Mouse (Mus musculus): ENCODE results near the gene Nudt8. TPM values are rescaled to one million over a fixed set of nuclear protein-coding genes. Genes with fewer than 3 reads are reported as not detected.
"Not testable (repeated sequence)": the region's sequence is repeated elsewhere in the genome, so short reads cannot be mapped to it uniquely, and the experiment has no call there.

Nudt8 gene
- polyA plus RNA-seq, 1 experiment from 2014 or later = 20.8 TPM

- H3K9me3 ChIP-seq; H3K27ac ChIP-seq; ATAC-seq (ENCODE audit: low FRiP score); H3K9ac ChIP-seq; H3K4me2 ChIP-seq; H3K4me1 ChIP-seq; H3K4me3 ChIP-seq (replicated peaks); H3K36me3 ChIP-seq (replicated peaks); H3K27me3 ChIP-seq: not testable (repeated sequence)
- 85% methylated on average over 5 of the region's 5 CpGs for WGBS
These were observed 43.7 kb downstream of the Nudt8 start for GRCm38 (mm10) chr19:4044109-4044508.

GRCm38 (mm10) chr19:4045966-4046865 lies 45.8 kb downstream of the Nudt8 start, which contains the start of gene Gstp2:
Gene Gstp2, minus strand, starts transcription at chr19:4046023.
- Histone ChIP-seq H3K36me3 (replicated peaks) (no peaks in the 10 kb centered on the region), H3K27ac (no peak within 1 kb of the TSS), H3K9ac (no peak within 1 kb of the TSS), H3K27me3 (no peaks in the 10 kb centered on the region), H3K4me3 (replicated peaks) (no peak within 1 kb of the TSS), H3K4me1 (no peaks in the 10 kb centered on the region), H3K9me3 (no peaks in the 10 kb centered on the region), H3K4me2 (no peak within 1 kb of the TSS)
- ATAC-seq (ENCODE audit: low FRiP score) = no peak
- 61% methylated on average over 16 of the region's 16 CpGs for WGBS

- no peaks in the 10 kb centered on the region for H3K4me1 ChIP-seq
- no peaks in the 10 kb centered on the region for H3K36me3 ChIP-seq (replicated peaks)
- ATAC-seq (ENCODE audit: low FRiP score) = no peak
- H3K4me2 ChIP-seq = no peak overlapping the region
- H3K9ac ChIP-seq = no peak overlapping the region
- no peak overlapping the region for H3K4me3 ChIP-seq (replicated peaks)
- H3K9me3 ChIP-seq = no peaks in the 10 kb centered on the region
- H3K27me3 ChIP-seq = no peaks in the 10 kb centered on the region
- H3K27ac ChIP-seq = no peak overlapping the region
- WGBS = 85% methylated on average over 8 of the region's 8 CpGs
These were observed 46.5 kb downstream of the Nudt8 start for GRCm38 (mm10) chr19:4046866-4047254.

- Histone ChIP-seq H3K4me1 (no peaks in the 10 kb centered on the region), H3K4me3 (replicated peaks) (no peak overlapping the region), H3K9ac (no peak overlapping the region), H3K9me3 (no peaks in the 10 kb centered on the region), H3K4me2 (no peak overlapping the region), H3K27ac (no peak overlapping the region), H3K36me3 (replicated peaks) (no peaks in the 10 kb centered on the region), H3K27me3 (no peaks in the 10 kb centered on the region)
- 19% methylated on average over 4 of the region's 4 CpGs for WGBS
- ATAC-seq (ENCODE audit: low FRiP score) = no peak
These were observed 47.5 kb downstream of the Nudt8 start for GRCm38 (mm10) chr19:4047859-4048258.

GRCm38 (mm10) chr19:4049069-4049468 lies 48.7 kb downstream of the Nudt8 start:
- 87% methylated on average over 5 of the region's 5 CpGs for WGBS
- H3K36me3 ChIP-seq (replicated peaks); H3K4me3 ChIP-seq (replicated peaks); H3K27ac ChIP-seq; H3K27me3 ChIP-seq; H3K9ac ChIP-seq; H3K9me3 ChIP-seq; H3K4me1 ChIP-seq; ATAC-seq (ENCODE audit: low FRiP score); H3K4me2 ChIP-seq: not testable (repeated sequence)

- H3K4me3 ChIP-seq (replicated peaks) = no peak overlapping the region
- no peaks in the 10 kb centered on the region for H3K27me3 ChIP-seq
- H3K9me3 ChIP-seq = no peaks in the 10 kb centered on the region
- no peaks in the 10 kb centered on the region for H3K36me3 ChIP-seq (replicated peaks)
- H3K4me1 ChIP-seq = no peaks in the 10 kb centered on the region
- no peak for ATAC-seq (ENCODE audit: low FRiP score)
- H3K4me2 ChIP-seq = no peak overlapping the region
- no peak overlapping the region for H3K27ac ChIP-seq
- WGBS = 90% methylated on average over 5 of the region's 5 CpGs
- H3K9ac ChIP-seq = no peak overlapping the region
These were observed 50.6 kb downstream of the Nudt8 start for GRCm38 (mm10) chr19:4051016-4051415.

Other genes with a start within 250 kb of the Nudt8 start
- gene Kmt5b, start 233.2 kb upstream of the Nudt8 start, polyA plus RNA-seq (2016; fragmentation: Nextera tagmentation; extraction: Ambion mirVana) = 58.0 and 60.6 TPM in 2 replicates
- 63.5 and 69.6 TPM in 2 replicates for gene Chka, start 148.8 kb upstream of the Nudt8 start, polyA plus RNA-seq (2016; fragmentation: Nextera tagmentation; extraction: Ambion mirVana)
- gene Tcirg1, start 93.4 kb upstream of the Nudt8 start, polyA plus RNA-seq (2016; fragmentation: Nextera tagmentation; extraction: Ambion mirVana) = 10.3 and 12.4 TPM in 2 replicates
- 166 and 168 TPM in 2 replicates for gene Ndufs8, start 87.8 kb upstream of the Nudt8 start, polyA plus RNA-seq (2016; fragmentation: Nextera tagmentation; extraction: Ambion mirVana)
- gene Aldh3b1, start 70.8 kb upstream of the Nudt8 start, polyA plus RNA-seq (2016; fragmentation: Nextera tagmentation; extraction: Ambion mirVana) = 0.64 and 0.69 TPM in 2 replicates
- gene Unc93b1, start 65.4 kb upstream of the Nudt8 start, polyA plus RNA-seq (2016; fragmentation: Nextera tagmentation; extraction: Ambion mirVana) = 4.8 TPM in 2 replicates
- gene Aldh3b3, start 41.9 kb upstream of the Nudt8 start, polyA plus RNA-seq (2016; fragmentation: Nextera tagmentation; extraction: Ambion mirVana) = not detected in 2 replicates
- gene Aldh3b2, start 28.3 kb upstream of the Nudt8 start, polyA plus RNA-seq (2016; fragmentation: Nextera tagmentation; extraction: Ambion mirVana) = 0.26 and 0.70 TPM in 2 replicates
- gene Acy3, start 14.0 kb upstream of the Nudt8 start, polyA plus RNA-seq (2016; fragmentation: Nextera tagmentation; extraction: Ambion mirVana) = 0.58 and 1.4 TPM in 2 replicates
- gene Tbx10, start 7.8 kb upstream of the Nudt8 start, polyA plus RNA-seq (2016; fragmentation: Nextera tagmentation; extraction: Ambion mirVana) = not detected in 2 replicates
- gene Gm49405, start within 50 bp of the Nudt8 start, polyA plus RNA-seq (2016; fragmentation: Nextera tagmentation; extraction: Ambion mirVana) = 4.1 and 4.3 TPM in 2 replicates
- gene Doc2g, start 2.7 kb downstream of the Nudt8 start, polyA plus RNA-seq (2016; fragmentation: Nextera tagmentation; extraction: Ambion mirVana) = 6.3 TPM in 2 replicates
- 186 and 204 TPM in 2 replicates for gene Ndufv1, start 12.2 kb downstream of the Nudt8 start, polyA plus RNA-seq (2016; fragmentation: Nextera tagmentation; extraction: Ambion mirVana)
- 321 and 346 TPM in 2 replicates for gene Gstp1, start 37.4 kb downstream of the Nudt8 start, polyA plus RNA-seq (2016; fragmentation: Nextera tagmentation; extraction: Ambion mirVana)
- 1.6 and 5.5 TPM in 2 replicates for gene Gstp2, start 45.4 kb downstream of the Nudt8 start, polyA plus RNA-seq (2016; fragmentation: Nextera tagmentation; extraction: Ambion mirVana)
- not detected in 2 replicates for gene Gstp3, start 59.0 kb downstream of the Nudt8 start, polyA plus RNA-seq (2016; fragmentation: Nextera tagmentation; extraction: Ambion mirVana)
- gene Cabp2, start 81.0 kb downstream of the Nudt8 start, polyA plus RNA-seq (2016; fragmentation: Nextera tagmentation; extraction: Ambion mirVana) = not detected in 2 replicates
- 70.4 and 73.9 TPM in 2 replicates for gene Cdk2ap2, start 96.6 kb downstream of the Nudt8 start, polyA plus RNA-seq (2016; fragmentation: Nextera tagmentation; extraction: Ambion mirVana)
- 21.5 and 22.9 TPM in 2 replicates for gene Pitpnm1, start 99.4 kb downstream of the Nudt8 start, polyA plus RNA-seq (2016; fragmentation: Nextera tagmentation; extraction: Ambion mirVana)
- gene Aip, start 125.3 kb downstream of the Nudt8 start, polyA plus RNA-seq (2016; fragmentation: Nextera tagmentation; extraction: Ambion mirVana) = 56.4 and 60.7 TPM in 2 replicates
- gene Gpr152, start 139.2 kb downstream of the Nudt8 start, polyA plus RNA-seq (2016; fragmentation: Nextera tagmentation; extraction: Ambion mirVana) = not detected in 2 replicates
- gene Cabp4, start 143.5 kb downstream of the Nudt8 start, polyA plus RNA-seq (2016; fragmentation: Nextera tagmentation; extraction: Ambion mirVana) = 0.09 TPM in 2 replicates
- gene Coro1b, start 148.0 kb downstream of the Nudt8 start, polyA plus RNA-seq (2016; fragmentation: Nextera tagmentation; extraction: Ambion mirVana) = 125 and 135 TPM in 2 replicates
- gene Ptprcap, start 153.0 kb downstream of the Nudt8 start, polyA plus RNA-seq (2016; fragmentation: Nextera tagmentation; extraction: Ambion mirVana) = 0.51 and 0.74 TPM in 2 replicates
- 59.5 and 62.5 TPM in 2 replicates for gene Rps6kb2, start 162.8 kb downstream of the Nudt8 start, polyA plus RNA-seq (2016; fragmentation: Nextera tagmentation; extraction: Ambion mirVana)
- 3.2 TPM in 2 replicates for gene Carns1, start 174.9 kb downstream of the Nudt8 start, polyA plus RNA-seq (2016; fragmentation: Nextera tagmentation; extraction: Ambion mirVana)
- 0.31 and 0.86 TPM in 2 replicates for gene Tbc1d10c, start 190.7 kb downstream of the Nudt8 start, polyA plus RNA-seq (2016; fragmentation: Nextera tagmentation; extraction: Ambion mirVana)
- 689 and 709 TPM in 2 replicates for gene Ppp1ca, start 191.5 kb downstream of the Nudt8 start, polyA plus RNA-seq (2016; fragmentation: Nextera tagmentation; extraction: Ambion mirVana)
- gene Rad9a, start 201.1 kb downstream of the Nudt8 start, polyA plus RNA-seq (2016; fragmentation: Nextera tagmentation; extraction: Ambion mirVana) = 38.8 and 42.2 TPM in 2 replicates
- gene Clcf1, start 213.7 kb downstream of the Nudt8 start, polyA plus RNA-seq (2016; fragmentation: Nextera tagmentation; extraction: Ambion mirVana) = 0.85 and 1.2 TPM in 2 replicates
- not detected in 2 replicates for gene AC109138.7, start 213.8 kb downstream of the Nudt8 start, polyA plus RNA-seq (2016; fragmentation: Nextera tagmentation; extraction: Ambion mirVana)
- gene Pold4, start 231.3 kb downstream of the Nudt8 start, polyA plus RNA-seq (2016; fragmentation: Nextera tagmentation; extraction: Ambion mirVana) = 11.7 and 13.1 TPM in 2 replicates

Data from forebrain, embryonic 12.5 days (tissue).